Mouse (Mus musculus) liver, postnatal 0 days (tissue): Measurements from ENCODE around the gene Pxmp4. TPM values are rescaled to one million over a fixed set of nuclear protein-coding genes. Genes with fewer than 3 reads are reported as not detected.
A peak's percentile ranks its signal among the peaks of the same experiment; 100 is the strongest.

Source experiments
- ATAC-seq: fragments of 200-750 bp; cut with Nextera tagmentation; 2 replicates; pipeline ENCODE4 v1.8.0; 2017; ENCODE audit warnings: mild to moderate bottlenecking, moderate library complexity
- DNase-seq: peaks from one replicate; pipeline ENCODE4 v3.0.0-alpha.2; 2016
- H3K27ac ChIP-seq: fragments of 300-500 bp; sonication (generic); 2 replicates; pipeline ENCODE4 v1.5.1; 2014; ENCODE audit warnings: antibody characterized with exemption, moderate library complexity, mild to moderate bottlenecking, low read depth
- H3K27me3 ChIP-seq: fragments of 300-500 bp; sonication (generic); 2 replicates; pipeline ENCODE4 v1.6.1; 2014; ENCODE audit warnings: low read length, control low read depth, mixed read lengths; ENCODE audit not compliant: insufficient read depth
- H3K36me3 ChIP-seq: fragments of 300-500 bp; sonication (generic); replicated peaks from 2 replicates; pipeline ENCODE4 v1.6.1; 2014; ENCODE audit warnings: mild to moderate bottlenecking, control low read depth, low read length, moderate library complexity, mixed read lengths; ENCODE audit not compliant: insufficient read depth
- H3K4me1 ChIP-seq: fragments of 300-500 bp; sonication (generic); 2 replicates; pipeline ENCODE4 v1.6.1; 2014; ENCODE audit warnings: antibody characterized with exemption, mild to moderate bottlenecking, control low read depth; ENCODE audit not compliant: insufficient read depth
- H3K4me2 ChIP-seq: fragments of 300-500 bp; sonication (generic); 2 replicates; pipeline ENCODE4 v1.6.1; 2014; ENCODE audit warnings: low read depth, mild to moderate bottlenecking, low read length, moderate library complexity, mixed read lengths
- H3K4me3 ChIP-seq: fragments of 300-500 bp; sonication (generic); 2 replicates; pipeline ENCODE4 v1.5.1; 2014; ENCODE audit warnings: low read depth, low read length
- H3K9ac ChIP-seq: fragments of 300-500 bp; sonication (generic); replicated peaks from 2 replicates; pipeline ENCODE4 v1.6.1; 2014; ENCODE audit warnings: mild to moderate bottlenecking, moderate library complexity
- H3K9me3 ChIP-seq: fragments of 300-500 bp; sonication (generic); 2 replicates; pipeline ENCODE4 v1.6.1; 2016; ENCODE audit warnings: mild to moderate bottlenecking, control low read depth, low read length, mixed read lengths
- CTCF ChIP-seq: sonication (generic); IDR thresholded peaks from 2 replicates; pipeline ENCODE4 v1.5.1; 2016; ENCODE audit warnings: antibody characterized with exemption, low read depth
- EP300 ChIP-seq: IDR thresholded peaks from 2 replicates; pipeline ENCODE4 v1.6.1; 2016; ENCODE audit warnings: antibody characterized with exemption, low read depth, mild to moderate bottlenecking
- WGBS: fragments of 180-500 bp; shearing (Covaris S2); extraction: QIAGEN DNeasy Blood & Tissue Kit; methylation state at CpG from one replicate; pipeline ENCODE4 v1.1.7; 2014; ENCODE audit not compliant: insufficient replicate concordance; 5-methylcytosine and 5-hydroxymethylcytosine counted together
- polyA plus RNA-seq: library from polyadenylated mRNA; unstranded; fragments of >200 nt; fragmentation: Nextera tagmentation; extraction: Ambion mirVana; gene quantifications from 2 replicates; pipeline ENCODE4 v1.2.1, GENCODE M21; 2015

The Pxmp4 gene
- polyA plus RNA-seq = 64.2 and 68.5 TPM in 2 replicates

GRCm38 (mm10) chr2:154603638-154604153, at the start of gene Pxmp4:
TSS of gene Pxmp4 (minus strand) at chr2:154603708.
- peak within 1 kb of the TSS; percentile 79 for H3K4me2 ChIP-seq
- H3K4me1 ChIP-seq = peaks cover 19% of the 10 kb centered on the region
- ATAC-seq (peak; percentile 98), DNase-seq (peak; percentile 97)
- peak within 1 kb of the TSS; percentile 99 for H3K27ac ChIP-seq
- peak within 1 kb of the TSS; percentile 80 for H3K4me3 ChIP-seq
- 0 out of 2 replicates have a peak, but pooled peaks cover 3% of the 10 kb centered on the region for H3K36me3 ChIP-seq
- H3K9me3 ChIP-seq = no peaks in the 10 kb centered on the region
- no peaks in the 10 kb centered on the region for H3K27me3 ChIP-seq
- TF ChIP-seq EP300 = peak; percentile 35; the same call in 1 of the 2 replicates
- no peak for TF ChIP-seq CTCF
- H3K9ac ChIP-seq = peak within 1 kb of the TSS; percentile 91
- WGBS = 2% methylated on average over 13 of the region's 13 CpGs

- peaks cover 7% of the 10 kb centered on the region for H3K4me1 ChIP-seq
- H3K4me2 ChIP-seq = no peak within 1 kb of the TSS
- no peak for TF ChIP-seq CTCF
- TF ChIP-seq EP300 = no peak
- no peak within 1 kb of the TSS for H3K4me3 ChIP-seq
- no peaks in the 10 kb centered on the region for H3K9me3 ChIP-seq
- WGBS = 57% methylated on average over 8 of the region's 8 CpGs
- H3K27me3 ChIP-seq = no peaks in the 10 kb centered on the region
- no peak within 1 kb of the TSS for H3K9ac ChIP-seq
- H3K27ac ChIP-seq = no peak within 1 kb of the TSS
- ATAC-seq (no peak), DNase-seq (no peak)
- no peaks in the 10 kb centered on the region for H3K36me3 ChIP-seq
Observed at GRCm38 (mm10) chr2:154651363-154651762, 47.9 kb upstream of the Pxmp4 start, which contains the start of gene Chmp4b. TSS of gene Chmp4b (plus strand) at chr2:154651705.

- no peak for DNase-seq
- H3K9me3 ChIP-seq = no peaks in the 10 kb centered on the region
- no peaks in the 10 kb centered on the region for H3K27me3 ChIP-seq
- no peaks in the 10 kb centered on the region for H3K4me1 ChIP-seq
- 0 out of 2 replicates have a peak, but pooled peaks cover 2% of the 10 kb centered on the region for H3K36me3 ChIP-seq
- no peak overlapping the region for H3K27ac ChIP-seq
- TF ChIP-seq EP300 (no peak), CTCF (no peak)
- 83% methylated on average over 3 of the region's 3 CpGs for WGBS
- H3K9ac ChIP-seq = no peak overlapping the region
- no peak overlapping the region for H3K4me3 ChIP-seq
- H3K4me2 ChIP-seq = no peak overlapping the region
- ATAC-seq = no peak
Observed at GRCm38 (mm10) chr2:154650404-154650803, 46.9 kb upstream of the Pxmp4 start.

- 30% methylated on average over 3 of the region's 3 CpGs for WGBS
- no peaks in the 10 kb centered on the region for H3K4me1 ChIP-seq
- ATAC-seq (no peak), DNase-seq (peak; percentile 63)
- no peaks in the 10 kb centered on the region for H3K27me3 ChIP-seq
- H3K9me3 ChIP-seq = no peaks in the 10 kb centered on the region
- no peak overlapping the region for H3K27ac ChIP-seq
- H3K4me2 ChIP-seq = no peak overlapping the region
- no peak overlapping the region for H3K4me3 ChIP-seq
- TF ChIP-seq EP300 (no peak), CTCF (peak; percentile 75)
- no peak overlapping the region for H3K9ac ChIP-seq
- H3K36me3 ChIP-seq = peaks cover 4% of the 10 kb centered on the region
Observed at GRCm38 (mm10) chr2:154648086-154648485, 44.6 kb upstream of the Pxmp4 start.

- ATAC-seq = peak; percentile 49
- no peak for DNase-seq
- 77% methylated on average over 5 of the region's 5 CpGs for WGBS
Observed at GRCm38 (mm10) chr2:154646634-154647033, 43.1 kb upstream of the Pxmp4 start.

GRCm38 (mm10) chr2:154642712-154643385, 39.3 kb upstream of the Pxmp4 start:
- Histone ChIP-seq H3K9ac (no peak overlapping the region), H3K9me3 (no peaks in the 10 kb centered on the region), H3K27me3 (no peaks in the 10 kb centered on the region), H3K4me1 (no peaks in the 10 kb centered on the region), H3K4me2 (no peak overlapping the region), H3K4me3 (no peak overlapping the region), H3K36me3 (peaks cover 22% of the 10 kb centered on the region), H3K27ac (no peak overlapping the region)
- WGBS = 66% methylated on average over 6 of the region's 6 CpGs
- ATAC-seq = no peak
- TF ChIP-seq CTCF = peak; percentile 34; the same call in 1 of the 2 replicates
- no peak for TF ChIP-seq EP300
- DNase-seq = no peak

More at GRCm38 (mm10) chr2:154646634-154647033, 43.1 kb upstream of the Pxmp4 start:
- Histone ChIP-seq H3K9me3 (no peaks in the 10 kb centered on the region), H3K36me3 (peaks cover 4% of the 10 kb centered on the region), H3K4me1 (no peaks in the 10 kb centered on the region), H3K27me3 (no peaks in the 10 kb centered on the region), H3K4me3 (no peak overlapping the region), H3K27ac (no peak overlapping the region), H3K4me2 (no peak overlapping the region), H3K9ac (no peak overlapping the region)
- TF ChIP-seq EP300 (no peak), CTCF (peak; percentile 64)
